Mouse (Mus musculus) CH12.LX (cell line): ENCODE data around the gene Lgals4. TPM values are rescaled to one million over a fixed set of nuclear protein-coding genes. Genes with fewer than 3 reads are reported as not detected.

ENCODE experiments used
- DNase-seq: peaks from one replicate; pipeline ENCODE4 v3.0.0-alpha.2; 2013; ENCODE audit errors: extremely low read depth
- H3K27ac ChIP-seq: 2 replicates; pipeline ENCODE4 v1.5.1; 2012; ENCODE audit warnings: low read depth, mild to moderate bottlenecking, control low read depth, moderate library complexity; ENCODE audit not compliant: insufficient read depth
- H3K27me3 ChIP-seq: replicated peaks from 2 replicates; pipeline ENCODE3; 2012; ENCODE audit warnings: inconsistent platforms
- H3K36me3 ChIP-seq, 2 experiments: replicated peaks in 1 of 2; 2 replicates each; pipeline versions ENCODE3 to v1.6.1; 2012; ENCODE audit warnings: inconsistent platforms in 1 of 2, low read length in 1 of 2, mild to moderate bottlenecking in 1 of 2, mixed read lengths in 1 of 2, moderate library complexity in 1 of 2; ENCODE audit not compliant: control insufficient read depth in 1 of 2, insufficient read depth in 1 of 2
- H3K4me1 ChIP-seq, 2 experiments: 2 replicates each; pipeline ENCODE4 v1.6.1; 2012; ENCODE audit warnings: inconsistent platforms in 1 of 2, moderate library complexity in 1 of 2; ENCODE audit not compliant: insufficient read depth in 2 of 2, control insufficient read depth in 1 of 2
- H3K4me2 ChIP-seq: 2 replicates; pipeline ENCODE4 v1.6.1; 2012; ENCODE audit warnings: low read depth, mild to moderate bottlenecking, control low read depth; ENCODE audit not compliant: poor library complexity, insufficient read depth, severe bottlenecking
- H3K4me3 ChIP-seq, 3 experiments: fragments of 150-350 bp in 1 of 3; sonication (generic) in 1 of 3; replicated peaks in 1 of 3; 2 replicates each; pipeline versions ENCODE3 to v1.5.1; 2011 to 2012; ENCODE audit warnings: low read depth in 2 of 3, low read length in 2 of 3, mild to moderate bottlenecking in 2 of 3, moderate library complexity in 2 of 3, control low read depth in 1 of 3, improper control_type of control experiment in 1 of 3, inconsistent platforms in 1 of 3, mixed read lengths in 1 of 3; ENCODE audit not compliant: poor library complexity in 1 of 3
- H3K79me2 ChIP-seq: replicated peaks from 2 replicates; pipeline ENCODE4 v1.6.1; 2012; ENCODE audit warnings: mild to moderate bottlenecking, moderate library complexity; ENCODE audit not compliant: control insufficient read depth, poor library complexity, insufficient read depth, severe bottlenecking; ENCODE audit errors: extremely low read depth
- H3K9ac ChIP-seq: 2 replicates; pipeline ENCODE4 v1.6.1; 2012; ENCODE audit warnings: low read depth, mild to moderate bottlenecking, control low read depth, moderate library complexity; ENCODE audit not compliant: insufficient read depth
- H3K9me3 ChIP-seq: replicated peaks from 2 replicates; pipeline ENCODE3; 2012; ENCODE audit warnings: low read length, inconsistent platforms, mixed read lengths
- BHLHE40 ChIP-seq: IDR thresholded peaks from 2 replicates; pipeline ENCODE4 v1.6.1; 2011; ENCODE audit warnings: mild to moderate bottlenecking, low read depth, low read length, improper control_type of control experiment
- CHD1 ChIP-seq: IDR thresholded peaks from 2 replicates; pipeline ENCODE4 v1.6.1; 2012; ENCODE audit warnings: low read depth, low read length, improper control_type of control experiment, inconsistent platforms
- CHD2 ChIP-seq: IDR thresholded peaks from 2 replicates; pipeline ENCODE4 v1.6.1; 2011; ENCODE audit warnings: low read length, improper control_type of control experiment
- ETS1 ChIP-seq: conservative IDR thresholded peaks from 2 replicates; pipeline ENCODE4 v1.6.1; 2012; ENCODE audit warnings: low read depth, mild to moderate bottlenecking, inconsistent platforms, low read length, improper control_type of control experiment, moderate library complexity
- GABPA ChIP-seq: IDR thresholded peaks from 2 replicates; pipeline ENCODE4 v1.6.1; 2012; ENCODE audit warnings: low read depth, low read length, improper control_type of control experiment, inconsistent platforms; ENCODE audit not compliant: insufficient replicate concordance
- HCFC1 ChIP-seq: IDR thresholded peaks from 2 replicates; pipeline ENCODE4 v1.6.1; 2012; ENCODE audit warnings: low read depth, mild to moderate bottlenecking, inconsistent platforms, low read length, improper control_type of control experiment
- IRF4 ChIP-seq: IDR thresholded peaks from 2 replicates; pipeline ENCODE4 v1.6.1; 2014; ENCODE audit warnings: low read depth, mild to moderate bottlenecking, inconsistent platforms, low read length, improper control_type of control experiment
- JUN ChIP-seq: IDR thresholded peaks from 2 replicates; pipeline ENCODE4 v1.6.1; 2011; ENCODE audit warnings: low read depth, mild to moderate bottlenecking, low read length, improper control_type of control experiment, moderate library complexity; ENCODE audit not compliant: insufficient read depth
- MAFK ChIP-seq: IDR thresholded peaks from 2 replicates; pipeline ENCODE4 v1.6.1; 2011; ENCODE audit warnings: low read length, improper control_type of control experiment; ENCODE audit not compliant: insufficient replicate concordance
- MAX ChIP-seq: IDR thresholded peaks from 2 replicates; pipeline ENCODE4 v1.6.1; 2011; ENCODE audit warnings: low read length, improper control_type of control experiment
- MAZ ChIP-seq: IDR thresholded peaks from 2 replicates; pipeline ENCODE4 v1.6.1; 2012; ENCODE audit warnings: low read depth, mild to moderate bottlenecking, inconsistent platforms, low read length, improper control_type of control experiment, moderate library complexity
- MEF2A ChIP-seq: IDR thresholded peaks from 2 replicates; pipeline ENCODE4 v1.6.1; 2014; ENCODE audit warnings: low read depth, mild to moderate bottlenecking, inconsistent platforms, low read length, improper control_type of control experiment, borderline replicate concordance
- MXI1 ChIP-seq: IDR thresholded peaks from 2 replicates; pipeline ENCODE4 v1.6.1; 2011; ENCODE audit warnings: mild to moderate bottlenecking, low read depth, low read length, improper control_type of control experiment
- MYC ChIP-seq: IDR thresholded peaks from 2 replicates; pipeline ENCODE4 v1.6.1; 2011; ENCODE audit warnings: low read depth, mild to moderate bottlenecking, improper control_type of control experiment, low read length
- NELFE ChIP-seq: IDR thresholded peaks from 2 replicates; pipeline ENCODE4 v1.6.1; 2011; ENCODE audit warnings: low read depth, low read length, improper control_type of control experiment
- PAX5 ChIP-seq: IDR thresholded peaks from 2 replicates; pipeline ENCODE4 v1.6.1; 2012; ENCODE audit warnings: low read length, inconsistent platforms, mixed read lengths
- POLR2A ChIP-seq: IDR thresholded peaks from 2 replicates; pipeline ENCODE4 v1.6.1; 2011; ENCODE audit warnings: low read depth, mild to moderate bottlenecking, improper control_type of control experiment, low read length
- RAD21 ChIP-seq: IDR thresholded peaks from 2 replicates; pipeline ENCODE4 v1.6.1; 2011; ENCODE audit warnings: low read depth, mild to moderate bottlenecking, low read length, improper control_type of control experiment, moderate library complexity
- RCOR1 ChIP-seq: conservative IDR thresholded peaks from 2 replicates; pipeline ENCODE4 v1.6.1; 2012; ENCODE audit warnings: low read depth, mild to moderate bottlenecking, inconsistent platforms, low read length, improper control_type of control experiment
- SIN3A ChIP-seq: IDR thresholded peaks from 2 replicates; pipeline ENCODE4 v1.6.1; 2012; ENCODE audit warnings: low read length, improper control_type of control experiment, inconsistent platforms
- SMC3 ChIP-seq: IDR thresholded peaks from 2 replicates; pipeline ENCODE4 v1.6.1; 2011; ENCODE audit warnings: low read depth, low read length, improper control_type of control experiment
- TBP ChIP-seq: conservative IDR thresholded peaks from 2 replicates; pipeline ENCODE4 v1.6.1; 2011; ENCODE audit warnings: low read depth, low read length, improper control_type of control experiment
- TCF12 ChIP-seq: IDR thresholded peaks from 2 replicates; pipeline ENCODE4 v1.6.1; 2014; ENCODE audit warnings: low read depth, mild to moderate bottlenecking, inconsistent platforms, low read length, improper control_type of control experiment
- USF1 ChIP-seq: IDR thresholded peaks from 2 replicates; pipeline ENCODE4 v1.6.1; 2014; ENCODE audit warnings: low read depth, mild to moderate bottlenecking, inconsistent platforms, low read length, improper control_type of control experiment
- ZMIZ1 ChIP-seq: IDR thresholded peaks from 2 replicates; pipeline ENCODE4 v1.6.1; 2012; ENCODE audit warnings: low read depth, mild to moderate bottlenecking, inconsistent platforms, low read length, improper control_type of control experiment
- dilution Hi-C: fragments of 300-500 bp; cut with MboI; formaldehyde crosslinking; loops from 2 replicates; pipeline ENCODE4 v1.14.3; 2020; ENCODE audit warnings: low sequenced_read_pairs; ENCODE audit not compliant: extremely low pct_unique_long_range_greater_than_20kb, extremely low pct_ligation_motif_present
- in situ Hi-C: fragments of 300-500 bp; cut with MboI; formaldehyde crosslinking; loops from 3 replicates; pipeline ENCODE4 v1.14.3; 2019; ENCODE audit warnings: low sequenced_read_pairs, low pct_ligation_motif_present, low pct_unique_long_range_greater_than_20kb, mixed read lengths
- polyA plus RNA-seq: library from polyadenylated mRNA; unstranded; fragments of >175 nt; gene quantifications from 2 replicates; pipeline ENCODE4 v1.2.1, GENCODE M21; 2012; ENCODE audit warnings: low read depth; ENCODE audit not compliant: insufficient read length
- total RNA-seq, 2 experiments: library from RNA; depleted of rRNA; stranded (reverse); fragments of 300-350 nt in 1 of 2; fragments of >200 nt in 1 of 2; gene quantifications; 2 replicates each; pipeline ENCODE4 v1.2.3; 2012 to 2014

Gene Lgals4
- total and polyA plus RNA-seq, 3 experiments, result 2.6 to 7.0 (median 6.5) TPM

DNA sequence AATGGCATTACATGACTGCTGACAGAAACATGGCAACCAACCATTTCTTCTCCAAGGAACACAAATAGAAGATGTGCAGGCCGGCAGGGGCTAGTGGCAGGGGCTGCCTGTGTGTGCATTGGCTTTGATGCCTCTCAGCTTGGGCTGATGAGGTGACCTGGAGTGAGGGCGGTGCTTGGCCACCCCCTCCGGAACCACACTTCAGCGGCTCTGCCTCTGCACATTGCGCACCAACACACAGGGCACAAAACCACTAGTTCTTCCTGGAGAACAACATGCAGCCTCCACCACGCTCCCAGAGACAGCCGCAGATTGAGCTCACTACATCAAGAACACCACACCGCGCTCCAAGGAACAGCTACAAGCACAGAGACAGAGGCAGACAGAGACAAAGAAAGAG, 17.5 kb upstream of the Lgals4 start:
- Histone ChIP-seq H3K27me3 (no peaks in the 10 kb centered on the region), H3K36me3 (peaks cover 87 to 92% of the 10 kb centered on the region in 2 experiments), H3K79me2 (peaks cover 78% of the 10 kb centered on the region), H3K9ac (no peak overlapping the region), H3K27ac (peak overlapping the region; percentile 37), H3K4me3 (peak overlapping the region in 2 of 3 experiments; percentile 6 to 49)
- peak; percentile 89 for DNase-seq
- TF ChIP-seq IRF4 (no peak), SMC3 (no peak), MAZ (no peak), MEF2A (no peak), TCF12 (peak; percentile 68; the same call in 1 of the 2 replicates), TBP (0 out of 2 replicates have a peak, but pooled peaks have one; percentile 41), CHD2 (no peak), JUN (no peak), MAX (peak; percentile 56; the same call in 1 of the 2 replicates), NELFE (no peak), RCOR1 (no peak), MYC (no peak), MAFK (no peak), SIN3A (no peak), MXI1 (peak; percentile 52; the same call in 1 of the 2 replicates), ETS1 (0 out of 2 replicates have a peak, but pooled peaks have one; percentile 30), GABPA (no peak), HCFC1 (no peak; the same call in 1 of the 2 replicates), BHLHE40 (0 out of 2 replicates have a peak, but pooled peaks have one; percentile 16), POLR2A (peak; percentile 49), ZMIZ1 (no peak), CHD1 (0 out of 2 replicates have a peak, but pooled peaks have one; percentile 13), PAX5 (no peak), USF1 (no peak), RAD21 (no peak)
- TF ChIP-seq, all 38 proteins: peak for 8
- Histone ChIP-seq H3K4me2 (peak overlapping the region; percentile 11; the same call in 1 of the 2 replicates), H3K4me1 (peaks cover 29 to 86% of the 10 kb centered on the region in 2 experiments), H3K9me3 (no peaks in the 10 kb centered on the region)
- dilution Hi-C loops, result no loop called here
- in situ Hi-C loops, result no loop called here
